Mouse (Mus musculus) neutrophil, adult 5-6 weeks (primary cell): ENCODE measurements at regions not wholly inside any gene's neighbourhood (a gene's known extent, or its start where the extent isn't known, plus 50 kb on each side); places are given as distances from the start of the nearest gene placed in this dataset.

Experiments
- ATAC-seq: fragments of 151-379, 151-347 bp; 2 replicates; pipeline ENCODE4 v1.8.0; 2017; ENCODE audit warnings: mild to moderate bottlenecking, moderate TSS enrichment; ENCODE audit not compliant: insufficient number of reproducible peaks, poor library complexity, low FRiP score, severe bottlenecking; ENCODE audit errors: extremely low read depth

- ATAC-seq, result peak; percentile 24; the same call in 1 of the 2 replicates
These were observed 54.0 kb upstream of the Jade2 start for GRCm38 (mm10) chr11:51911481-51911880.

- ATAC-seq, result peak; percentile 24; the same call in 1 of the 2 replicates
These were observed 51.8 kb upstream of the Cdkn2aipnl start for GRCm38 (mm10) chr11:51915656-51916032.

- ATAC-seq, result peak; percentile 78
These were observed 51.2 kb upstream of the Cdkn2aipnl start for GRCm38 (mm10) chr11:51916033-51916929.
